Mouse (Mus musculus) liver, embryonic 11.5 days (tissue): Measurements from ENCODE around the gene Ddc. TPM values are rescaled to one million over a fixed set of nuclear protein-coding genes. Genes with fewer than 3 reads are reported as not detected.

Experiments
- ATAC-seq: fragments of 200-750 bp; cut with Nextera tagmentation; replicated peaks from 2 replicates; pipeline ENCODE4 v1.8.0; 2017; ENCODE audit warnings: moderate number of reproducible peaks, mild to moderate bottlenecking, moderate TSS enrichment, moderate library complexity; ENCODE audit not compliant: low FRiP score
- DNase-seq: peaks from one replicate; pipeline ENCODE4 v3.0.0-alpha.2; 2017; ENCODE audit warnings: low spot score
- H3K27ac ChIP-seq: fragments of 300-500 bp; sonication (generic); 2 replicates; pipeline ENCODE4 v1.5.1; 2014; ENCODE audit warnings: mild to moderate bottlenecking, low read depth, low read length, control low read depth
- H3K27me3 ChIP-seq: fragments of 300-500 bp; sonication (generic); replicated peaks from 2 replicates; pipeline ENCODE4 v1.6.1; 2014; ENCODE audit warnings: low read length, mixed read lengths; ENCODE audit not compliant: control insufficient read depth, insufficient read depth
- H3K36me3 ChIP-seq: fragments of 300-500 bp; sonication (generic); 2 replicates; pipeline ENCODE4 v1.6.1; 2014; ENCODE audit warnings: mild to moderate bottlenecking, low read length, moderate library complexity, mixed read lengths; ENCODE audit not compliant: control insufficient read depth, insufficient read depth
- H3K4me1 ChIP-seq: fragments of 300-500 bp; sonication (generic); replicated peaks from 2 replicates; pipeline ENCODE4 v1.6.1; 2014; ENCODE audit warnings: low read length, mixed read lengths; ENCODE audit not compliant: control insufficient read depth, insufficient read depth
- H3K4me2 ChIP-seq: fragments of 300-500 bp; sonication (generic); 2 replicates; pipeline ENCODE4 v1.6.1; 2014; ENCODE audit warnings: mild to moderate bottlenecking, control low read depth, moderate library complexity
- H3K4me3 ChIP-seq: fragments of 300-500 bp; sonication (generic); 2 replicates; pipeline ENCODE4 v1.5.1; 2014; ENCODE audit warnings: low read depth, low read length, control low read depth
- H3K9ac ChIP-seq: fragments of 300-500 bp; sonication (generic); 2 replicates; pipeline ENCODE4 v1.6.1; 2014; ENCODE audit warnings: low read depth, low read length, control low read depth
- H3K9me3 ChIP-seq: fragments of 300-500 bp; sonication (generic); 2 replicates; pipeline ENCODE4 v1.6.1; 2016; ENCODE audit warnings: low read length, inconsistent platforms, mixed read lengths; ENCODE audit not compliant: control insufficient read depth
- WGBS: fragments of 180-500 bp; shearing (Covaris S2); extraction: QIAGEN DNeasy Blood & Tissue Kit; methylation state at CpG from one replicate; pipeline ENCODE4 v1.1.7; 2014; 5-methylcytosine and 5-hydroxymethylcytosine counted together
- polyA plus RNA-seq: library from polyadenylated mRNA; unstranded; fragments of >200 nt; fragmentation: Nextera tagmentation; extraction: Ambion mirVana; gene quantifications from 2 replicates; pipeline ENCODE4 v1.2.1, GENCODE M21; 2014

The Ddc gene
- polyA plus RNA-seq, 1 experiment from 2014 or later, result 17.2 TPM

DNA sequence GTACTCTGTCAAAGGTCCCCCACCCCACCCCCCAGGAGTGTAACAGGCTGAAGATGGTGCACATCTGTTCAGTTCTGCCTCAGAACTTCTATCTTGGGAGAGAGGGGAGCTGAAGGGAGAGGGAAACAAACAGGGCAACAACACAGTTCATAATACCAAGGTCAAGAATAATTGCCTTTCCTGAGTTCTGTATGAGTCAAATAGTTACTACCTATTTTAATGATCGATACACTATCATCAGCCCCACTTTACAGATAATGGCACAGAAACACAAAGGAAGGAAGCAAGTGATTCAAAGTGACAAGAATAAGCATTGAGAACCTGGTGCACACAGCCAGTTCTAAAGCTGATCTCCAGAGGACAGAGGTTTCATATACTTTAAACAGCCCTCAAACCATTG, 40.6 kb upstream of the Ddc start:
- H3K9me3 ChIP-seq, result no peaks in the 10 kb centered on the region
- no peak overlapping the region for H3K4me2 ChIP-seq
- no peaks in the 10 kb centered on the region for H3K27me3 ChIP-seq
- no peak overlapping the region for H3K9ac ChIP-seq
- H3K4me3 ChIP-seq, result no peak overlapping the region
- H3K4me1 ChIP-seq, result peaks cover 8% of the 10 kb centered on the region
- ATAC-seq, result no peak
- H3K27ac ChIP-seq, result no peak overlapping the region
- no peak for DNase-seq
- WGBS, result 86% methylated on average over 1 of the region's 1 CpGs
- H3K36me3 ChIP-seq, result peaks cover 41% of the 10 kb centered on the region

DNA sequence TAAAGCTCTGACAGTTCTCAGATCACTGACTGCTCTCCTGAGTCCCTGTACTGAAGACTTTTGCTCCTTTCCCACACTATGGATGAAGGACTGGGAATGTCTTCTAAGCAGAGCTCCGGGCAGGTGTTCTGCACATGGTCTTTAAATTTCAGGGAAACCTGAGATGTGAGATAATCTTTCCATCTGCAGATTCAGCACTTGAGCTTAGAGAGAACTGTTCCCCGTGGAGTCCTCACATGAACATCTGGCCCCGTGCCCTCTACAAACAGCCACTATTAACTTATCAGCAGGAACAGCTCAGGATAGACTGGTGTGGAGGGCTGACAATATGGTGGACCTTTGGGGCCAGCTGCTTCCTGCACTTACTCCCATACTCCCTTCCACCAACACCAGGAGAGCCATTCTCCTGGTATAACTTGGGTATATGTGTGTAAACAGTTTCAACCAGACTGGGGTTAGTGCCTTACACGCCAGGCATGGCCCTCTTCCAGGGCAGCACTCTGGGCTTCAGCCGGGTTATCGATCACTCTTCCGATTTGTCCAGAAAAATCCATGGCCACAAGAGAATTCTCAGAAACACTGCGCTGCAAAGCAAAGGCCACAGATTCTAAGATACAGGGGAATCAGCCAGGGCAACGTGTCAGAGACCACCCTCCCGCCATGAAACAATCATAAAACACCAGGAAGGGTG, 39.5 kb upstream of the Ddc start:
- DNase-seq, result no peak
- Histone ChIP-seq H3K27ac (no peak overlapping the region), H3K4me1 (peaks cover 9% of the 10 kb centered on the region), H3K9me3 (no peaks in the 10 kb centered on the region), H3K4me2 (no peak overlapping the region), H3K4me3 (no peak overlapping the region), H3K9ac (no peak overlapping the region), H3K36me3 (peaks cover 35% of the 10 kb centered on the region), H3K27me3 (no peaks in the 10 kb centered on the region)
- 0 out of 2 replicates have a peak, but pooled peaks have one; percentile 8 for ATAC-seq
- WGBS, result 83% methylated on average over 10 of the region's 10 CpGs

DNA sequence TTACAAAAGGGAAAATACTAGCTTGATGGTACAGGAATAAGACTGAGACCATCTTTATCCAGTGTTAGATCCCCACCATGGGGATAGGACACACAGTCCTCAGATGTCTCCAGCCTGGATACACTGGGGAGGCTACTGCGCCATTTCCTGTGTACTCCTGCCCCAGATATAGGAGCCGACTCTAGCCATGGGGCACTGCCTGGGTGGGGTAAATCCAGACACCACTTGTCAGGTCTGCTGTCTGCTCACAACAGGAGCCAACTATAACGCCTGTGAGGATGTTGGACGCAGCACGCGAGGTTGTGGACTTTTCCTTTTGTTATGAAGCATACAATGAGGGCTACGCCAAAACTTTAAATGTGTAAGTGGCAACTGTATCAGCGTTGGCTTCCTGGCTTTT, 36.9 kb upstream of the Ddc start:
- Histone ChIP-seq H3K9ac (no peak overlapping the region), H3K9me3 (no peaks in the 10 kb centered on the region), H3K4me1 (peaks cover 12% of the 10 kb centered on the region), H3K27ac (no peak overlapping the region), H3K27me3 (no peaks in the 10 kb centered on the region), H3K36me3 (peaks cover 44% of the 10 kb centered on the region), H3K4me3 (no peak overlapping the region), H3K4me2 (no peak overlapping the region)
- WGBS, result 79% methylated on average over 8 of the region's 8 CpGs
- DNase-seq (no peak), ATAC-seq (no peak)

DNA sequence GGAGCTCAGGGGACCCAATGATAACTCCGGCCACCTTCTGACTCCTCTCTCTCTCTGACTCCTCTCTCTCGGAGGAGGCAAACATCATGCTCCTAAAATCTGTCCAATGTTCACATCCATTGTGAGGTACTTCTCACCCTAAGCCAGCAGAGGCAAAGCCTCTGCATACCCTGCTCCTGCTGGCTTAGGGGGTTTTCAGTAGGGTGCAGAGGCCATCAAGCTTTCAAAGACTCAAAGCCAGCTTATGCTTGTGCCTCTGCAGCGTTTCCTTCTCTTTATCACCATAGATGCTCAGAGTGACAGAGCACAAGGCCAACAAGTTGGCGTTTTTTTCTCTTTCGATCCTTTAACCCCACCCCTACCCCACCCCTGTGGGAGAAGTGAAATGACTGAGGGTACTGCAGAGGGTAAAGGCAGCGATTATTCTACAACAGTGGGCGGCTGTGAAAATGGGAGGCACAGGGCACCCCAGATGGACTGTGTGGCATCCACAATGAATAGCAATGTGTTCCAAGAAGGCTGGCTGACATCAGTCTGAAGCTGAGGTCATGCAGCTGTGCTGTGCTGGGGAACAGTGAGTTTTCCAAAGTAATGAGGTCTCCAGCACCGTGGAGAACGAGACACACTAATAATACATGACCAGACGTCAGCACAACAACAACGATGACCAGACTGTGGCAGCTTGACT, 34.3 kb upstream of the Ddc start:
- no peak overlapping the region for H3K4me2 ChIP-seq
- ATAC-seq, result no peak
- DNase-seq, result no peak
- H3K4me3 ChIP-seq, result no peak overlapping the region
- H3K4me1 ChIP-seq, result peaks cover 9% of the 10 kb centered on the region
- H3K9ac ChIP-seq, result no peak overlapping the region
- no peak overlapping the region for H3K27ac ChIP-seq
- 80% methylated on average over 11 of the region's 11 CpGs for WGBS
- H3K9me3 ChIP-seq, result no peaks in the 10 kb centered on the region
- H3K36me3 ChIP-seq, result peaks cover 33% of the 10 kb centered on the region; the same call in 1 of the 2 replicates
- no peaks in the 10 kb centered on the region for H3K27me3 ChIP-seq

DNA sequence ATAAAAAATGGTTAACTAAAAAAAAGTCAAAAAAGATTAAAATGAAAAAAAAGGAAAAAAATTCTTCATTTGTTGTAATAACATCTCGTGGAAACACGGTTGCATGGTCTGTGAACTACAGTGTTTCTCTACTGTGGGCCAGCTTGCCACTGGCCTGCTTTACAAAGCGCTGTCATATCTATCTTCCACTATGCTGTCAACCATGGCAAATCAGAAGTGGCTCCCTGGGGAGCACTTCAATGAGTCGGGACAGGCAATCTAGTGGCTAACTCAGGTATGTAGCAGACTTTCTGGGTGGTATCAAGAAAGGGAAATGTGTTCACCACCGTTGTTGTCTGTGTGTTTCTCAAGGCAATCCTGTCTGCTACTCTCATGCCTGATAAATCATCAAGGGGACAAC, 33.7 kb upstream of the Ddc start:
- Histone ChIP-seq H3K36me3 (peaks cover 30% of the 10 kb centered on the region; the same call in 1 of the 2 replicates), H3K9me3 (no peaks in the 10 kb centered on the region), H3K9ac (no peak overlapping the region), H3K27me3 (no peaks in the 10 kb centered on the region), H3K4me1 (peaks cover 9% of the 10 kb centered on the region), H3K27ac (no peak overlapping the region), H3K4me2 (no peak overlapping the region), H3K4me3 (no peak overlapping the region)
- WGBS, result 88% methylated on average over 5 of the region's 5 CpGs
- no peak for DNase-seq
- ATAC-seq, result no peak

DNA sequence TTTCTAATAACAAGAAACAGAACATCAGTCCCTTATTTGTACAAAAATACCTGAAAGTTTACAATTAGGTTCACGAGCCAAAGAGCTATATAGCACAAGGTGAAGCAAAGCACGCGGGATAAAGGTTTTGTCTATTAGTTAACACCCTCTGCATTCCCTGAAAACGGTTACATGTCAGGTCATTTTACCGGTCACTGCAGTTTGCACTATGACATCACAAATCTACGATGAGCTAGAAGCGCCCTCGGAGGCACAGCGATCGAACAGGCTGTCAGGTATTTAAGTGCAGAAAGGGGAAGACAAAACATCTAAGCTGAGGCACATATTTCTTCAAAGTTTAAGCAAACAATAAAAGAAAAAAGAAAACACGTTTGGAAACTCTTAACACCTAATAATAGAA, 32.6 kb upstream of the Ddc start:
- Histone ChIP-seq H3K4me1 (peaks cover 9% of the 10 kb centered on the region), H3K9ac (no peak overlapping the region), H3K27me3 (no peaks in the 10 kb centered on the region), H3K4me3 (no peak overlapping the region), H3K9me3 (no peaks in the 10 kb centered on the region), H3K36me3 (peaks cover 22% of the 10 kb centered on the region; the same call in 1 of the 2 replicates), H3K27ac (no peak overlapping the region), H3K4me2 (no peak overlapping the region)
- 87% methylated on average over 11 of the region's 11 CpGs for WGBS
- DNase-seq, result no peak
- ATAC-seq, result no peak

DNA sequence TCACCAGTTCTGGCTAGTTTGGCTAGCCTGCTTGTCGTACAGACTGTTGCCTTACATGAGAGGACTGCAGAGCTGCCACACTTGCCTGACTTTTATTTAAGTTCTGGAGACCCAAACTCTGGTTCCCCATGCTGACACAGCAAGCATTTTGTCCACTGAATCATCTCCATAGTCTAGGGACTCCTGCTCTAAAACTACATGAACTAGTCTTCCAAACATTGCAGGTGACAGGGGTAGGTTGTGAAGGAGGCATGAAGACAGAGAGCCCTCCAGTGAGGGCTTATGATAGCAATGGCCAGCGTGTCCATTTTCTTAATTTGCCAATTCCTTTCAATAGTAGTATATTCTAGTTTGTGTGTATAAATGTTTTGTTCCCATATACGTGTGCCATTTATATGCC, 31.1 kb upstream of the Ddc start:
- DNase-seq, result no peak
- no peak overlapping the region for H3K27ac ChIP-seq
- H3K4me1 ChIP-seq, result peaks cover 4% of the 10 kb centered on the region
- WGBS, result 84% methylated on average over 3 of the region's 3 CpGs
- no peak overlapping the region for H3K4me2 ChIP-seq
- H3K9me3 ChIP-seq, result no peaks in the 10 kb centered on the region
- H3K27me3 ChIP-seq, result no peaks in the 10 kb centered on the region
- H3K4me3 ChIP-seq, result no peak overlapping the region
- peaks cover 11% of the 10 kb centered on the region; the same call in 1 of the 2 replicates for H3K36me3 ChIP-seq
- H3K9ac ChIP-seq, result no peak overlapping the region
- ATAC-seq, result no peak

DNA sequence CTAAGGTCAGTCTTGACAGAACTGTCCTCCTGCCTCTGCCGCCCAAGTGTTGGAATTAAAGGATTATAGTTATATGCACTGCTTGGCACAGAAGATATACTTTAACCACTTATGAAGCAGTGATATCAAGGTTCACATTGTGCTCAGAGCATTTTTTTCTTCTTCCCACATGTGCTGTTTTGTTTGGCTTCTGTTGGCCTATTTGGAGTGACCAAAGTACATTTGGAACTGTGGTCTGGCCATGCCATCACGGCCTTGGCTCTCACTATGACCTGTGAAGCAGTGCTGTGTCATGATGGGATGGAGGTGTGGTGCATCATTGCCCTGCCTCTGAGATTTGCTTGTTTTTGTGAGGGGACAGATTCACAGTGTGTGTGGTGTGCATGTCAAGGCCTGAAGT, 30.6 kb upstream of the Ddc start:
- WGBS, result 83% methylated on average over 2 of the region's 2 CpGs
- DNase-seq (no peak), ATAC-seq (no peak; the same call in 1 of the 2 replicates)
- no peak overlapping the region for H3K27ac ChIP-seq
- no peaks in the 10 kb centered on the region for H3K27me3 ChIP-seq
- H3K36me3 ChIP-seq, result peaks cover 10% of the 10 kb centered on the region; the same call in 1 of the 2 replicates
- no peak overlapping the region for H3K4me2 ChIP-seq
- H3K4me1 ChIP-seq, result peaks cover 8% of the 10 kb centered on the region
- H3K9ac ChIP-seq, result no peak overlapping the region
- H3K9me3 ChIP-seq, result no peaks in the 10 kb centered on the region
- no peak overlapping the region for H3K4me3 ChIP-seq

DNA sequence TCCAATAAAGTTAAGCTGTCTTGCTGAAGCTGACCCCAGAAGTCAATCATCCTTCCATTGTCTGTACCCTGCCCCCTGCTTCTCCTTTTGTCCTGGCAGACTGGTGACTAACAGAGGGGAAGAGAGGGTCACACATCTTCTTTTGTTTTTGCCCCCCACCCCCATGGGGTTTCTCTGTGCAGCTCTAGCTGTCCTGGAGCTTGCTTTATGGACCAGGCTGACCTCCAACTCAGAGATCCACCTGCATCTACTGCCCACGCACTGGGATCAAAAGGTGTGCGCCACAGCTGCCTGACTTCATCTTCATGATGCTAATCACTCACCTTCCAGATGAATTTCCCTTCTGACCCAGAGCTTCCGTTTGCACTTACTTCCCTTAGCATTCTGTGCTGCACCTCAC, 26.0 kb upstream of the Ddc start:
- H3K4me3 ChIP-seq, result no peak overlapping the region
- DNase-seq, result no peak
- H3K27ac ChIP-seq, result no peak overlapping the region
- H3K9ac ChIP-seq, result no peak overlapping the region
- H3K27me3 ChIP-seq, result no peaks in the 10 kb centered on the region
- H3K4me2 ChIP-seq, result no peak overlapping the region
- H3K4me1 ChIP-seq, result peaks cover 9% of the 10 kb centered on the region
- H3K9me3 ChIP-seq, result no peaks in the 10 kb centered on the region
- no peak for ATAC-seq
- no peaks in the 10 kb centered on the region for H3K36me3 ChIP-seq
- WGBS, result 64% methylated on average over 3 of the region's 3 CpGs
